Mouse (Mus musculus) spleen, adult 2 months (tissue): Measurements from ENCODE around the gene Glt28d2.

Experiments used
- CTCF ChIP-seq: fragments of 200-500 bp; IDR thresholded peaks from 2 replicates; pipeline ENCODE4 v1.5.1; 2011; ENCODE audit warnings: mild to moderate bottlenecking, inconsistent platforms; ENCODE audit not compliant: insufficient read depth, insufficient read length, insufficient replicate concordance; ENCODE audit errors: extremely low read depth
- POLR2A ChIP-seq: fragments of 200-500 bp; IDR thresholded peaks from 2 replicates; pipeline ENCODE4 v1.6.1; 2011; ENCODE audit warnings: low read depth, low read length, inconsistent platforms

DNA sequence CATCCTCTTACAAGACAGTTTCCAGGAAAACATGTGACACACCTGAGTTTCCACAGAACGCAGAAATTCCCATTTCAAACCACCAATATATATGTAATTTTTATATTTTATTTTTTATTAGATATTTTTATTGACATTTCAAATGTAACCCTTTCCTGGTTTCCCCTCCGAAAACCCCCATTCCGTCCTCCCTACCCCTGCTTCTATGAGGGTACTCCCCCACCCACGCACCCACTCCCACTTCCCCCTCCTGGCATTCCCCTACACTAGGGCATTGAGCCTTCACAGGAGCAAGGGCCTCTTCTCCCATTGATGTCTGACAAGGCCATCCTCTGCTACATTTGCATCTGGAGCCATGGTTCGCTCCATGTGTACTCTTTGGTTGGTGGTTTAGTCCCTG, 7.7 kb upstream of the Glt28d2 start:
- no peak for TF ChIP-seq CTCF
- no peak for TF ChIP-seq POLR2A
